Mouse (Mus musculus): ENCODE measurements around the gene A830031A19Rik.
A peak's percentile ranks its signal among the peaks of the same experiment; 100 is the strongest.

GRCm38 (mm10) chr11:24103128-24103742 lies 28.4 kb upstream of the A830031A19Rik start:
- TF ChIP-seq TAL1 (IDR thresholded peaks at IDR 0.05; ENCODE audit: low read length) = no peak
- TF ChIP-seq ZNF384 (IDR thresholded peaks at IDR 0.05; ENCODE audit: low read depth, low read length) = no peak
- no peak for TF ChIP-seq SMC3 (IDR thresholded peaks at IDR 0.05; ENCODE audit: low read depth, low read length)
- no peak; a peak in 1 of 4 replicates for TF ChIP-seq POLR2A (IDR thresholded peaks at IDR 0.05; ENCODE audit: control insufficient read depth in 1 of 2, insufficient read depth in 1 of 2, low read depth in 1 of 2, low read length in 2 of 2, poor library complexity in 1 of 2)
- peak; percentile 96 for TF ChIP-seq ZKSCAN1 (IDR thresholded peaks at IDR 0.05; ENCODE audit: low read depth, low read length)
- TF ChIP-seq CTCF (IDR thresholded peaks at IDR 0.05 in 2 of 3, conservative IDR thresholded peaks at IDR 0.05 in 1 of 3; ENCODE audit: control insufficient read depth in 1 of 3, insufficient read depth in 1 of 3, low read depth in 2 of 3, low read length in 3 of 3, poor library complexity in 1 of 3, severe bottlenecking in 1 of 3) = no peak
- TF ChIP-seq MAX (IDR thresholded peaks at IDR 0.05; ENCODE audit: low read length) = peak; percentile 67
- TF ChIP-seq ETS1 (IDR thresholded peaks at IDR 0.05; ENCODE audit: low read depth, low read length) = no peak
- TF ChIP-seq GATA1 (IDR thresholded peaks at IDR 0.05; ENCODE audit: low read depth, low read length) = no peak
- no peak for TF ChIP-seq MYB (IDR thresholded peaks at IDR 0.05; ENCODE audit: low read depth, low read length)
- no peak for TF ChIP-seq POLR2AphosphoS5 (IDR thresholded peaks at IDR 0.05; ENCODE audit: borderline replicate concordance, low read depth, low read length)

Measured in MEL (cell line).